Mouse (Mus musculus): ENCODE data around the gene Mfsd11. TPM values are rescaled to one million over a fixed set of nuclear protein-coding genes. Genes with fewer than 3 reads are reported as not detected.

The Mfsd11 gene
- polyA plus RNA-seq, 1 experiment from 2014 or later, result 53.9 TPM

DNA sequence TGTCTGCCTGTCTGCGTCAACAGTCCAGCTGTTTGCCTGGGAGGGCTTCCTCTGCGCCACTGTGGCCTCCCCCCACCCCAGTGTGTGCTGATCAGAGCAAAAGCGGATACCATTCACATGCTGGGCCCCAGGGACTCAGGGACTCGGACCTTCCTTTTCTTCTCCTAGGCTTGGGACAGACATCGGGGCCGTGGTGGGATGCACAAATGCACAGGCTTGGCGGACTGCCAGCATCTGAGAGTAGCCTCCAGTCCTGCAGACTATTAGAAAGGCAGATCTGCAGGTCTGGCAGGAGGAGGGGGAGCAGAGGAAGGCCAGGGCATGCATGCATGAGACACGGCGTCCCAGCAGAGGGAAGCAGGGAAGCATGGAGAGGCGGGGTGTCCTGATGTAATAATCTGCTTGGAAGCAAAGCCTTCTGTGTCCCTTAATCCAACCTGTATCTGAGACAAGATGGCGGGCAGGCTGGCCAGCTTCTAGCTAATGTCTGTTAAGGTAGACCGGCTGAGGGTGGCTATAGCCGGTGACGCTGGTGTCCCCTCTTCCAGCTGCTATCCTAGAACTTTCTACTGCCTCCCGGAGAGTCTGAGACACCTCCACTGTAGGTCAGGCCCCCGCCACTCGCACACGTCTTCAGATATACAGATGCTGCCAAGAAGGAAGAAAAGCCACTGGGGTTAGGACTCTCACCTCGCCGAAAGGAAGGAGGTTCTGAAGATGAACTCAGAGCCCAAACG is 39.3 kb upstream of the Mfsd11 start:
- no peaks in the 10 kb centered on the region for H3K36me3 ChIP-seq
- H3K27me3 ChIP-seq, result no peaks in the 10 kb centered on the region
- no peaks in the 10 kb centered on the region for H3K9me3 ChIP-seq
- no peak overlapping the region for H3K4me3 ChIP-seq
- H3K9ac ChIP-seq, result peak overlapping the region; percentile 61
- peaks cover 85% of the 10 kb centered on the region for H3K4me1 ChIP-seq (replicated peaks)
- ATAC-seq (ENCODE audit: low FRiP score), result 0 out of 2 replicates have a peak, but pooled peaks have one; percentile 5
- peak overlapping the region; percentile 100 for H3K27ac ChIP-seq
- WGBS, result 31% methylated on average over 21 of the region's 21 CpGs
- peak overlapping the region; percentile 32; the same call in 1 of the 2 replicates for H3K4me2 ChIP-seq

DNA sequence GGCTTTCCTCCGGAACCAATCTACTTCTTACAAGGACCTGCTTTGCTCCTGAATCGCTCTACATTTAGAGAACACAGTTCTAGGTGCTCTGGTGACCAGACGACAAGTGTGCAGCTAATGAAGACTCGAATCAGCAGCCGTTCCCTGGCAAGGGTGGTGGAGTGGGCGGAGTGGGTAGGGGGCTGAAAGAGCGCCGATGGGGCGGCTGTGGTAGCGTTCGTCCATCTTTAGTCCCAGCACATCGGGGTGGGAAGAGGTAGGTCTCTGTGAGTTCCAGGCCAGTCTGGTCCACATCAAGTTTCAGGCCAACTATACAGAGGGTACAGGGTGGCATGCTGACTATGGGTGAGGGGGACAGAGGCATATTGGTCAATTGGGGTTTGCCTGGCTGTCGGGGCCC is 38.6 kb upstream of the Mfsd11 start:
- Histone ChIP-seq H3K27me3 (no peaks in the 10 kb centered on the region), H3K4me3 (no peak overlapping the region), H3K27ac (peak overlapping the region; percentile 100), H3K9me3 (no peaks in the 10 kb centered on the region), H3K9ac (peak overlapping the region; percentile 61), H3K36me3 (no peaks in the 10 kb centered on the region), H3K4me2 (peak overlapping the region; percentile 32), H3K4me1 (replicated peaks) (peaks cover 83% of the 10 kb centered on the region)
- WGBS, result 57% methylated on average over 13 of the region's 13 CpGs
- no peak for ATAC-seq (ENCODE audit: low FRiP score)

DNA sequence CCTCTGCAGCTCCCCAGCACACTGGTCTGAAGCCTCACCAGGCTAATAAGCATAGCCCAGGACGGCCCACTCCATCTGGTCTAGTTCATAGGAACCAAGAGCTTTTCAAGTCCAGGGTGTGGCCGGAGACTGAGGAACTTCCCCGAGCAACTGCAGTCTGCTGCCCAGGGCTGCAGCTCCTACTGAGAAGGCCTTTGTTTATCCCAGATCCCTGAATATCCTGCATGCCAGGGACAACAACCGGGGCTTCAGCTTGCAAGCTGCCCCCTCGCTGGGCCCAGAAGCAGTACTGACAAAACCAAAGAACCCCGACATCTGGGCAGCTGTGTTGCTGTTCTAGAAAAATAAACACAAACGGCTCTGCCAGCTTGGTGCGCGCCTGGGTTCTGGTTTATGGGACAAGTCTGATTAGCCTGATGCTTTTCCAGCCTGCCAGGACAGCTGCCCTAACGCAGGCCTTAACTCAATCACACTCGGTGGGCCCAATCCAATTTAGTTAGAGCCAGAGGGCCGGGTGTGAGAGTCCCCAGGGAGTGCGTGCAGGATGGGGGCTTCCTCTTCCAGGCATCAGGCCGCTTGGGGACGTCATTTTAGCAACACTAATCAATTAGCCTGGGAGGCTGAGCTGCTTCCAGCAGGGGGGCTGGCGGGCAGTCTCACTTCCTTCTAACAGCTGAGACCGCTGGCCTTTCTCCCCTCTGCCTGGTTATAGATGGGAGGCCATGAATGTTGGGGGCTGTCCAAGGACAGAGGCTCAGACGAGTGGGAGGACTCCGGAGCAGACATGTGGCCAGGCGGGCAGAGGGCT is 38.0 kb upstream of the Mfsd11 start:
- no peaks in the 10 kb centered on the region for H3K9me3 ChIP-seq
- H3K27ac ChIP-seq, result peak overlapping the region; percentile 100
- H3K4me3 ChIP-seq, result no peak overlapping the region
- no peaks in the 10 kb centered on the region for H3K27me3 ChIP-seq
- 3% methylated on average over 20 of the region's 20 CpGs for WGBS
- ATAC-seq (ENCODE audit: low FRiP score), result no peak
- peak overlapping the region; percentile 61 for H3K9ac ChIP-seq
- H3K4me2 ChIP-seq, result peak overlapping the region; percentile 32
- H3K36me3 ChIP-seq, result no peaks in the 10 kb centered on the region
- peaks cover 84% of the 10 kb centered on the region for H3K4me1 ChIP-seq (replicated peaks)

DNA sequence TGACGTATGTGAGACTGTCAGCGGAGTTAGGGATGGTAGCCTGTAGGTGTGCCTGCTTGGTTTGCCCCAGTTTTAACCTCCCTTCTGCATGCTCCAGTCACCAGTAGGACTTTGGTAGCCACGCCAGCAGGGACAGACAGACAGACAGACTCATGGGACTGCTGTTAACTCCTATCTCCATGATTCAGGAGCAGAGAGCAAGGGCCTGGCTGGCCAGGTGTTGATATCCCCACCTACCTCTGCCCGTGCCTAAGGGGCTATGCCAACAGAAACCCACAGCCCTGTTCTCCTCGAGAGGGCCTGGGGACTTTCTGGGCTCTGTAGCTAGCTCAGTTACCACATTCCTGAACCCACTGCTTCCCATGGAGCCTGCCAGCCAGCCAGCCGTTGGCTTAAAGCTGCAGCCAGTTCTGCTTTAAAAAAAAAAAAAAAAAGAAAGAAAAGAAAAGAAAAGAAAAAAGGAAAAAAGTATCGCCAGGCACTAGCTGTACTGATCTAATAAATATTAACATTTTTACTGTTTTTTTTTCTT is 37.3 kb upstream of the Mfsd11 start:
- Histone ChIP-seq H3K9ac (peak overlapping the region; percentile 61), H3K4me1 (replicated peaks) (peaks cover 85% of the 10 kb centered on the region), H3K9me3 (no peaks in the 10 kb centered on the region), H3K4me2 (peak overlapping the region; percentile 32; the same call in 1 of the 2 replicates), H3K27ac (peak overlapping the region; percentile 100), H3K36me3 (no peaks in the 10 kb centered on the region), H3K4me3 (no peak overlapping the region), H3K27me3 (no peaks in the 10 kb centered on the region)
- 18% methylated on average over 7 of the region's 7 CpGs for WGBS
- ATAC-seq (ENCODE audit: low FRiP score), result no peak

DNA sequence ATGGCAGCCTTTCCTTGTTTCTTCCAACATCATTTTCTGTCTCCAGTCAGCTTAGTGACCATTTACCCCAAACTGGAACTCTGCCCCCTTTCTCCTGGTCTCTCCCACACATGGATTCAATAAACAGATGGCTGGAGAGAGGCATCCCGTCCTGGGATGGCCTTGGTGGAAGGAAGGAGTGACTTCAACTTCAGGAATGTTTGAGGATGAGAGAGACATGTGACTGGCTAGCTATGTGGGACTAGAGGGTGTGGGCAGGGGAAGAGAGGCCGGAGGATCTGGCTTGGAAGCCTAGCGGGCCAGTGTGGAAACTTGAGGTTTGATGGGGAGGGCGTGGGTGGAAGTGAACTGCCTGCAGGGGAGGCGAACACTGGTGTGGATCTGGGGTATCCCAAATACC is 35.5 kb upstream of the Mfsd11 start:
- H3K9me3 ChIP-seq, result no peaks in the 10 kb centered on the region
- H3K27me3 ChIP-seq, result no peaks in the 10 kb centered on the region
- H3K4me2 ChIP-seq, result no peak overlapping the region
- no peak overlapping the region for H3K4me3 ChIP-seq
- H3K27ac ChIP-seq, result no peak overlapping the region; the same call in 1 of the 2 replicates
- no peaks in the 10 kb centered on the region for H3K36me3 ChIP-seq
- no peak for ATAC-seq (ENCODE audit: low FRiP score)
- WGBS, result 88% methylated on average over 5 of the region's 5 CpGs
- H3K4me1 ChIP-seq (replicated peaks), result peaks cover 85% of the 10 kb centered on the region
- H3K9ac ChIP-seq, result no peak overlapping the region

DNA sequence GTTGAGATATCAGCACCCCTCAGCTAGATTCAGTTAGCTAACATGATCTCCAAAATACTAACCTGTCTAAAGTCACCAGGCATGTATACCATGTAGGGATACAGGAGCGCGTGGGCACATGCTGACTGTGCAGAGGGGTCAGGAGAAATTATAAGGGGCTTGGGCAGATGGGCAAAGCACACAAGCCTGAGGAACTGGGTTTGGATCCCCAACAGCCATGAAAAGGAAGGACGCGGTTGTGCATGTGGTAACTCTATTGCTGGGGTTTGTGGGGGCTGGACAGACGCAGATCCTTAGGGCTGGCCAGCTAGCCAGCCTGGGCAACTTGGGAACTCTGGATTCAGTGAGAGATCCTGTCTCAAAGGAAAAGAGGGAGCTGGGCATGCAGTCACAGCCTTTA is 34.7 kb upstream of the Mfsd11 start:
- H3K4me2 ChIP-seq, result no peak overlapping the region
- H3K27ac ChIP-seq, result no peak overlapping the region
- H3K9me3 ChIP-seq, result no peaks in the 10 kb centered on the region
- no peaks in the 10 kb centered on the region for H3K36me3 ChIP-seq
- no peak overlapping the region for H3K9ac ChIP-seq
- no peaks in the 10 kb centered on the region for H3K27me3 ChIP-seq
- ATAC-seq (ENCODE audit: low FRiP score), result no peak
- peaks cover 86% of the 10 kb centered on the region for H3K4me1 ChIP-seq (replicated peaks)
- 96% methylated on average over 5 of the region's 5 CpGs for WGBS
- H3K4me3 ChIP-seq, result no peak overlapping the region

DNA sequence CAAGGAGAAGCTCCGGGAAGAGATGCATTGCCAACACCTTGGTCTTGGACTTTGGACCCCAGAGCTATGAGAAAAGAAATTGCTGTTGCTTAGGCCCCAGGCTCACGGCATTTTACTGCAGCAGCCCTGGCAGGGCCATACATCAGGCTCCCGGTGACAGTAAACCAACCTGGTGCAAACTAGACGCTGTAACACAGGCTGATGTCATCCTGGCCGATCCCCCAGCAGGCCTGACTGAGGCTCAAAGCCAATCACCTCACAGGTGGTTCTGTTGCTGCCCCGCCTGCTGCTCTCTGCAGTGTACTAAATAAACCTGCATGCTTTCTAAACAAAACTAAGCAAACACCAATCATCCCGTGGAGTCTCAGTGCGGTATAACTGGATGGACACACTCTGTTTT is 33.5 kb upstream of the Mfsd11 start:
- Histone ChIP-seq H3K4me2 (no peak overlapping the region), H3K27ac (peak overlapping the region; percentile 13; the same call in 1 of the 2 replicates), H3K4me1 (replicated peaks) (peaks cover 78% of the 10 kb centered on the region), H3K36me3 (no peaks in the 10 kb centered on the region), H3K9ac (no peak overlapping the region), H3K9me3 (no peaks in the 10 kb centered on the region), H3K4me3 (no peak overlapping the region), H3K27me3 (no peaks in the 10 kb centered on the region)
- 65% methylated on average over 8 of the region's 8 CpGs for WGBS
- no peak for ATAC-seq (ENCODE audit: low FRiP score)

DNA sequence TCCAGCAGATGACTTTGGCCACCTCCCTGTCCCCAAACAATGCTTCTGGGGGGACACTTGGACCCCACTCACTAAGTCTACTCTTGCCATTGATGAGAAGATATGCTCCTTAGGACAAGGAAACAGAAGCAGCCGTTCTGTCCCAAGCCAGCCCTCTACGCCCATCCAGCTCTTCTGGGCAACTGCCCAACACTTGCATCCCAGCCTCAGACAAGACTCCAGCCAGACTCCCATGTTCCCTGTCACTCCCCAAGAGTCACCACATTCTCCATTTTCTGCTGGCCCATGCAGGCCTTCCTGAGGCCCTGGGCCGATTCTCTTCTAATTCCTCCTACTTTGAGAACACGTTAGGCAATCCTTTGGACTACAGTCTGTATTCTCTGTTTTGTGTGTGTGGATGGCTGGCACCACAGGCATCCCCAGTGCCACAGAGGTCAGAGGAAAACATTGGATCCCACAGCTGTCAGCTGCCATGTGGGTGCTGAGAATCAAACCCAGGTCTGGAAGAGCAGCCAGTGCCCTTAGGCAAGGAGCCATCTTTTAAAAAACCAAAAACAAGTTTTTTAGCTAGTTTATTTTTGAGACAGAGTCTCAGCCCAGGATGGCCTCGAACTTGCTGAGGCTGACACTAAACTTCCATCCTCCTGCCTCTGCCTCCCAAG is 32.2 kb upstream of the Mfsd11 start:
- Histone ChIP-seq H3K4me2 (no peak overlapping the region), H3K36me3 (no peaks in the 10 kb centered on the region), H3K27ac (peak overlapping the region; percentile 55), H3K4me3 (no peak overlapping the region), H3K27me3 (no peaks in the 10 kb centered on the region), H3K9ac (no peak overlapping the region), H3K4me1 (replicated peaks) (peaks cover 67% of the 10 kb centered on the region), H3K9me3 (no peaks in the 10 kb centered on the region)
- ATAC-seq (ENCODE audit: low FRiP score), result no peak
- 93% methylated on average over 5 of the region's 5 CpGs for WGBS

DNA sequence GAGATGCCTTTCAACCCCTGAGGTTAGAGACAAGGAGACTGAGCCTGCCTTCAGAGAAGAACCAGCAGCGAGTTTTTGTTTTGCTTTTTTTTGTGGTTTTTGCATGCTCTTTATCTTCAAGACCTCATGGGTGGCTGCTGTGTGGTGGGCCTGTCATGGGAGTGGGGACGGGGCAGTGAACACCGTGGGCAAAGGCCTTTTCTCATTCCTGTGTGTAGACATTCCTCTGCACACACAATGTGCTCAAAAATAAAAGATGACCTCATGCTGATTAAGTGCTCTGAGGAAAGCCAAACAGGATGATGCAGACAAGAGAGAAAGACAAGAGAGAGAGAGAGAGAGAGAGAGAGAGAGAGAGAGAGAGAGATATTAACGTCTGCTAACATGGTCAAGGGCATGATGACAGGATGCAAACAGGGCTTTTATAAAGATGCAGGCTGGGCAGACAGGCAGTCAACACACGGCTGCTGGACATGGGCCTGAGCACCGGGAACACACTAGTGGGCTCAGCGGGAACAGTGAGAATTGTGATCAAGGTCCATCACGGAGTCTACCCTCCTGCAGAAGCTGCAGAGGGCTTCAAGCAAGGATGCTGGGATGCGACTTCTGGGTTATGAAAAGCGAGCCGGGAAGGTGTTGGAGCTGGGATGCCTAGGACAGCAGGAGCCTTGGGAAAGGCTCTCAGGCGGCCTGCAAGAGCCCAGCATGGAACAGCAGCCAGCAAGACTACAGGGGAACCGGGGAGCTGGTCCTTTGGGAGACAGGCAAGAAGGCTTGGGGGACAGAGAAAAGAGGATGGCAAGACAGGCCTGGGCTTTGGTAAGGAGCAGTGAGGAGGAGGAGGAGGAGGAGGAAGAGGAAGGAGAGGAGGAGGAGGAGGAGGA is 30.9 kb upstream of the Mfsd11 start:
- 48% methylated on average over 13 of the region's 13 CpGs for WGBS
- peak overlapping the region; percentile 35; the same call in 1 of the 2 replicates for H3K9ac ChIP-seq
- no peaks in the 10 kb centered on the region for H3K27me3 ChIP-seq
- no peak overlapping the region for H3K4me3 ChIP-seq
- H3K4me1 ChIP-seq (replicated peaks), result peaks cover 68% of the 10 kb centered on the region
- H3K4me2 ChIP-seq, result no peak overlapping the region
- H3K36me3 ChIP-seq, result no peaks in the 10 kb centered on the region
- H3K27ac ChIP-seq, result peak overlapping the region; percentile 30
- H3K9me3 ChIP-seq, result no peaks in the 10 kb centered on the region
- ATAC-seq (ENCODE audit: low FRiP score), result no peak

DNA sequence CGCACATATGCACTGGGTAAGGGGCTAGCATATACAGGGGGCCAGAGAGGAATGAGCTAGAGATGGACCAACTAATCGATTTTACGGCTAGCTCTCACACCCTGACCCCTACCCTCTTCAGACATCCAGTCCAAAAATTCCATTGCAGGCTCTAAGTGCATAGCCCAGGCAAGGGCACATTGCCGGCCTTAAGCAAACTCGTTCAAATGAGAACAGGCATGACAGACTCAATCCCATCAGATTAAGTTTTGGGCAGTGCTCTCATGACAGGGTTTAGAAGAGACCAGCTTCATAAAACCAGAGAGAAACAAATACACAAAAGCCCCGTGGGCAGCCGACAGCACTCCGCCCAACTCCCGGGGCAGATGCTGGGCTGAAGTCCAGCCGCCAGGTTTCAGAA is 30.0 kb upstream of the Mfsd11 start:
- no peaks in the 10 kb centered on the region for H3K27me3 ChIP-seq
- no peak overlapping the region for H3K4me2 ChIP-seq
- H3K9ac ChIP-seq, result no peak overlapping the region
- WGBS, result 72% methylated on average over 10 of the region's 10 CpGs
- ATAC-seq (ENCODE audit: low FRiP score), result no peak
- no peak overlapping the region for H3K4me3 ChIP-seq
- H3K27ac ChIP-seq, result 0 out of 2 replicates have a peak overlapping the region, but pooled peaks have one; percentile 30
- peaks cover 68% of the 10 kb centered on the region for H3K4me1 ChIP-seq (replicated peaks)
- H3K9me3 ChIP-seq, result no peaks in the 10 kb centered on the region
- no peaks in the 10 kb centered on the region for H3K36me3 ChIP-seq

DNA sequence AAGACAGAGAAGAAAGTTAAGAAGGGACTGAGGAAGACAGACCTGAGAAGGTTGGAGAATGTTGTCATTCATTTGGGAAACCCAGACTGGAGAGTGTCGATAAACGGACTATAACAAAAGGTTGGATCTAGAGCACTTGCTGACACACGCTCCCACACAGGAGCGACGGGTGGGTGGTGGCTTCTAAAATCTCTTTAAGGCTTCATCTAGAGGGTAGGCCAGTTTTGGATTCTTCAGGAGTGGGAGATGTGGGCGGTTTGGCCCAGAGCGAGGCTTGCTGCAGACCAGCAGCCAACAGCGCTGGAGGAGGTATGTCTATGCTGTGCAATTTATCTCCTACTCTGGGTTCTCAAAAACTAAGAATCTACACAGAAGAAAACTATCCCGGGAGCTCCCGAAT is 29.6 kb upstream of the Mfsd11 start:
- 92% methylated on average over 10 of the region's 10 CpGs for WGBS

More for the DNA sequence above, 29.6 kb upstream of the Mfsd11 start:
- no peak for ATAC-seq (ENCODE audit: low FRiP score)
- Histone ChIP-seq H3K27ac (peak overlapping the region; percentile 30; the same call in 1 of the 2 replicates), H3K36me3 (no peaks in the 10 kb centered on the region), H3K4me3 (no peak overlapping the region), H3K4me2 (no peak overlapping the region), H3K27me3 (no peaks in the 10 kb centered on the region), H3K4me1 (replicated peaks) (peaks cover 72% of the 10 kb centered on the region), H3K9me3 (no peaks in the 10 kb centered on the region), H3K9ac (no peak overlapping the region)
